Mouse (Mus musculus): ENCODE data around the gene Mrc2. TPM values are rescaled to one million over a fixed set of nuclear protein-coding genes. Genes with fewer than 3 reads are reported as not detected.

Mrc2 gene
- polyA plus RNA-seq, 1 experiment from 2014 or later, result 23.9 TPM

DNA sequence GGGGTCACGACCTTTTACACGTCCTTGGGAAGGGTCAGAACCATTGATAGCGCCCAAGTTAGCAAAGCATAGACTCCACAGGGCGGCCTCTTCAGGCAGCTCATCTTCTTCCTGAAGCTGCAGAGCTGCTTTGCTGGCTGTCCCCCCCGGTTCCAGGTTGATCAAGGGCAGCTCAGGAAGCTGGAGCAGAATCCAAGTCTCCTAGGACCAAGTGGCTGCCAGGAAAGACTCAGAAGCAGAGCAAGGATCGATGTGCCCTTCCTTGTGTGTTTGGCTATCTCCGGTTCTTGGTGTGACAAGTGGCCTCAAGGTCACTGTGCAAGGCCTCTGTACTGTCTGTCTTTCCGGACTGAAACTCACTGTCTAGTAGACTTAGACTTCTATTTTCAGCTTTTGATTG is 81.4 kb downstream of the Mrc2 start:
- no peaks in the 10 kb centered on the region for H3K9me3 ChIP-seq (ENCODE audit: control insufficient read depth, low read length)
- no peak overlapping the region for H3K4me2 ChIP-seq (ENCODE audit: low read depth, low read length)
- H3K27me3 ChIP-seq (replicated peaks; ENCODE audit: control insufficient read depth, insufficient read depth, low read length), result no peaks in the 10 kb centered on the region
- H3K4me1 ChIP-seq (ENCODE audit: control insufficient read depth, insufficient read depth, low read length), result no peaks in the 10 kb centered on the region
- H3K9ac ChIP-seq (ENCODE audit: low read depth, low read length), result no peak overlapping the region
- H3K36me3 ChIP-seq (ENCODE audit: control insufficient read depth, insufficient read depth, low read length), result no peaks in the 10 kb centered on the region
- ATAC-seq (ENCODE audit: low read depth), result no peak
- no peak for DNase-seq (ENCODE audit: low spot score)
- H3K27ac ChIP-seq (replicated peaks; ENCODE audit: low read depth, low read length), result no peak overlapping the region
- WGBS, result 76% methylated on average over 8 of the region's 8 CpGs
- H3K4me3 ChIP-seq (ENCODE audit: low read depth, low read length), result no peak overlapping the region

DNA sequence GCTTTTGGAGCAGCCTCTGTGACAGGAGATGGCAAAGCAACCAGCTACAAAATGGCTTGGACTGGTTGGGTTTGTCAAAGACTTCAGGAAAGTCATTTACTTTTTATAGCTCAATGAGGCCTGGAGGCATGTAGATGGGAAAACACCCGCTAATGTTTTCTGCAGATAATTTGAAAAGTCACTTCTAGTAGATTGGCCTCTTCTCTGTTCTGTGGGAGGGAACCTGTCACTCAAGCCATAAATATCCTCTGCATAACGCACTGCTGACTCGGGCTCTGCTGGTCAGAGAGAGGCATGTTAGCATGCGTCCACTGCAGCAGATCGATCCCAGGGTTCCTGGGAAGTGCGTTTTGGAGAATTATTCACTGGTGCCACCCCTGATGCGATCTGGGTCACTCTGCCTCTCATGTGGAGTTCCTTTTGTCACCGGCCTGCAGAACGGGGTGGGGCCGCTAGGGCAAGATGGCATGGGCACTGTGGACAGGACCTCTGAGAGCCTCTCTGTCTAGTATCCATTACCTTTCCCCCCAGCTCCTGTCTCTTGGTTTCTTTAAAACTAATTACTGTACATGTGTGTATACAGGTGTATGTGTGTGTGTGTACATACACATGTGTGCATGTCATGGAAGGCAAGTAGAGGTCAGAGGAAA is 82.2 kb downstream of the Mrc2 start:
- H3K36me3 ChIP-seq (ENCODE audit: control insufficient read depth, insufficient read depth, low read length), result no peaks in the 10 kb centered on the region
- H3K27ac ChIP-seq (replicated peaks; ENCODE audit: low read depth, low read length), result no peak overlapping the region
- no peaks in the 10 kb centered on the region for H3K9me3 ChIP-seq (ENCODE audit: control insufficient read depth, low read length)
- no peaks in the 10 kb centered on the region for H3K4me1 ChIP-seq (ENCODE audit: control insufficient read depth, insufficient read depth, low read length)
- 80% methylated on average over 10 of the region's 10 CpGs for WGBS
- no peak overlapping the region for H3K4me2 ChIP-seq (ENCODE audit: low read depth, low read length)
- H3K27me3 ChIP-seq (replicated peaks; ENCODE audit: control insufficient read depth, insufficient read depth, low read length), result no peaks in the 10 kb centered on the region
- no peak for DNase-seq (ENCODE audit: low spot score)
- no peak for ATAC-seq (ENCODE audit: low read depth)
- H3K4me3 ChIP-seq (ENCODE audit: low read depth, low read length), result no peak overlapping the region
- H3K9ac ChIP-seq (ENCODE audit: low read depth, low read length), result no peak overlapping the region

DNA sequence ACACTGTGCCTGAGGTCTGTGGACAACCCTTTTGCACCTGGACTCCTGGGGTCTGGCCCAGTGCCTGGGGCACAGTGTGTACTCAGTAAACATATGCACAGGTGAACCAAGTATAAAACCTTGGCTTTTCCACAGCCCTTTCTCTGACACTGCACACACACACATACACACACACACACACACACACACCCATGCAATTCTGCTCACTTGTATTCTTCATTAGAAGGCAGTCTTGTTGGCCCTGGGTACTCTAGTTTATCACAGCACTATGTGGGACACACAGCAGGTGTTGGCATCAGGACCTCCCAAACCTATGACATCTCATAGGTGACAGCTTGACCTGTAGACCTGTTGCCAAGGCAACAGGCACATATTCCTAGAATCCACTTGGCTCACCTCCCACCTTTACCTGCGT is 83.4 kb downstream of the Mrc2 start:
- no peak overlapping the region for H3K27ac ChIP-seq (replicated peaks; ENCODE audit: low read depth, low read length)
- H3K4me1 ChIP-seq (ENCODE audit: control insufficient read depth, insufficient read depth, low read length), result no peaks in the 10 kb centered on the region
- H3K4me2 ChIP-seq (ENCODE audit: low read depth, low read length), result no peak overlapping the region
- H3K36me3 ChIP-seq (ENCODE audit: control insufficient read depth, insufficient read depth, low read length), result no peaks in the 10 kb centered on the region
- no peak for DNase-seq (ENCODE audit: low spot score)
- H3K9me3 ChIP-seq (ENCODE audit: control insufficient read depth, low read length), result no peaks in the 10 kb centered on the region
- H3K27me3 ChIP-seq (replicated peaks; ENCODE audit: control insufficient read depth, insufficient read depth, low read length), result no peaks in the 10 kb centered on the region
- WGBS, result 88% methylated on average over 1 of the region's 1 CpGs
- H3K9ac ChIP-seq (ENCODE audit: low read depth, low read length), result no peak overlapping the region
- no peak overlapping the region for H3K4me3 ChIP-seq (ENCODE audit: low read depth, low read length)
- ATAC-seq (ENCODE audit: low read depth), result no peak

DNA sequence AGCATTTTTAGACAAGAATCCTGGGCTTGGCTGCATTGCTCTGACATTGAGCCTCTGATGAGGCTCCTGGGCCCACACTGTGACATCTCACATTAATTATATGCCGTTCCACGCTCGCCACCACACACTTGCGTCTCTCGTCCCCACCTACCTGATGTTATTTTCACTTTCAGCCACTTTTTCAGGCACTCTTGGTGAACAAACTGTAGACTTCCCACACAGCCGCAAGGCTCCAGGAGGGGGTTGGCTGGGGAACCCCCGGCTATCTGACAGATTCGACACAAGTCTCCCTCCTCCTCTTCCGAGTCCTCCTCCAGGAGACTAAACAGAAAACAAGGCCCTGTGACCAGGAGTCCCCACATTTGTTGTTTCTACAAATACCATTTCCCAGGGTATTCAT is 92.8 kb downstream of the Mrc2 start:
- Histone ChIP-seq H3K9me3 (ENCODE audit: control insufficient read depth, low read length) (no peaks in the 10 kb centered on the region), H3K36me3 (ENCODE audit: control insufficient read depth, insufficient read depth, low read length) (no peaks in the 10 kb centered on the region), H3K4me3 (ENCODE audit: low read depth, low read length) (no peak overlapping the region), H3K4me2 (ENCODE audit: low read depth, low read length) (no peak overlapping the region), H3K27me3 (replicated peaks; ENCODE audit: control insufficient read depth, insufficient read depth, low read length) (no peaks in the 10 kb centered on the region), H3K27ac (replicated peaks; ENCODE audit: low read depth, low read length) (no peak overlapping the region), H3K9ac (ENCODE audit: low read depth, low read length) (no peak overlapping the region), H3K4me1 (ENCODE audit: control insufficient read depth, insufficient read depth, low read length) (no peaks in the 10 kb centered on the region)
- no peak for ATAC-seq (ENCODE audit: low read depth)
- no peak for DNase-seq (ENCODE audit: low spot score)
- 83% methylated on average over 9 of the region's 9 CpGs for WGBS

DNA sequence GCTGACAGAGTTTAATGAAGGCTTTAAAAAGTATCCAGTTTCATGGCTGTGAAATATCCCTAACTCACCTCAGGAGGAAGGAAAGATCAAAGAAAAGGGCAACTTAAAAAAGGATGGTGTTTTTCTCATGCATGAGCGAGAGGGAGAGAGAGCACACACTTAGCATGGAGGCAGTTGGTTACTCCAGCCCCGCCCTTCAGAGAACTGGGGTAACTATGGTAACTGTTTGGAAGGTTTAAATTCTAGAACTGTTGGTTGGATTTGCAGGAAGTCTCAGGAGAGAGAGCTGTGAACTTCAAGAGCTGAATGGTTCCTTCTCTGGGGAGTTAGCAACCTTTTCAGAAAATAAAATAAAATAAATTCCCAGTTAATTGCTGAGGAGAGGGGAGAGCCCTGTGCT is 96.2 kb downstream of the Mrc2 start:
- H3K4me1 ChIP-seq (ENCODE audit: control insufficient read depth, insufficient read depth, low read length), result no peaks in the 10 kb centered on the region
- H3K9ac ChIP-seq (ENCODE audit: low read depth, low read length), result no peak overlapping the region
- 35% methylated on average over 2 of the region's 2 CpGs for WGBS
- H3K27ac ChIP-seq (replicated peaks; ENCODE audit: low read depth, low read length), result no peak overlapping the region
- H3K36me3 ChIP-seq (ENCODE audit: control insufficient read depth, insufficient read depth, low read length), result no peaks in the 10 kb centered on the region
- H3K27me3 ChIP-seq (replicated peaks; ENCODE audit: control insufficient read depth, insufficient read depth, low read length), result no peaks in the 10 kb centered on the region
- H3K4me3 ChIP-seq (ENCODE audit: low read depth, low read length), result no peak overlapping the region
- DNase-seq (ENCODE audit: low spot score) (peak; percentile 68), ATAC-seq (ENCODE audit: low read depth) (peak; percentile 65; the same call in 1 of the 2 replicates)
- no peaks in the 10 kb centered on the region for H3K9me3 ChIP-seq (ENCODE audit: control insufficient read depth, low read length)
- H3K4me2 ChIP-seq (ENCODE audit: low read depth, low read length), result no peak overlapping the region

DNA sequence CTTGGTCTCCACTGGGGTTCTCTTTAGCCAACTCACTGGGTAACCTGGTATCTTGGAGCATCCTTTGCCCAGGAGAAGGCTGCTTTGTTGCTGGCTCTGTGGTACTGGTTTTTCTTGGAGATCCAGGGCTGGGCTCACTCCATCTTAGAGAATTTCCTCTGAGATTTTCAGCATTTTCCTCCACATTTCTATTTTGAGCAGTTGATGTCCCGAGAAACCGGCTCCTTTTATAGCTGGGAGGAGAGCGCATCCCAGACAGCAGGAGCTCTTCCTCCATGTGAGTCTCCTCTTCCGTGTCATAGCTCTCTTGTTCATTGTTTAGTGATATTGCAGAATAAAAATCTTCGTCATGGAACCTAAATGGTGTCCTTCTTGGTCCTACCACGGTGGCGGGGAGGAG is 97.8 kb downstream of the Mrc2 start:
- Histone ChIP-seq H3K9ac (ENCODE audit: low read depth, low read length) (no peak overlapping the region), H3K4me3 (ENCODE audit: low read depth, low read length) (no peak overlapping the region), H3K4me2 (ENCODE audit: low read depth, low read length) (no peak overlapping the region), H3K4me1 (ENCODE audit: control insufficient read depth, insufficient read depth, low read length) (no peaks in the 10 kb centered on the region), H3K27ac (replicated peaks; ENCODE audit: low read depth, low read length) (no peak overlapping the region), H3K36me3 (ENCODE audit: control insufficient read depth, insufficient read depth, low read length) (no peaks in the 10 kb centered on the region), H3K27me3 (replicated peaks; ENCODE audit: control insufficient read depth, insufficient read depth, low read length) (no peaks in the 10 kb centered on the region), H3K9me3 (ENCODE audit: control insufficient read depth, low read length) (peaks cover 6% of the 10 kb centered on the region; the same call in 1 of the 2 replicates)
- WGBS, result 89% methylated on average over 7 of the region's 7 CpGs
- DNase-seq (ENCODE audit: low spot score) (no peak), ATAC-seq (ENCODE audit: low read depth) (no peak)

Other genes starting within 250 kb of the Mrc2 start
- not detected in 2 replicates for gene Efcab3, start 229.1 kb upstream of the Mrc2 start, polyA plus RNA-seq (2014; fragmentation: Nextera tagmentation; extraction: Ambion mirVana)
- 25.5 and 33.5 TPM in 2 replicates for gene Mettl2, start 166.2 kb upstream of the Mrc2 start, polyA plus RNA-seq (2014; fragmentation: Nextera tagmentation; extraction: Ambion mirVana)
- gene Gm10842, start 145.8 kb upstream of the Mrc2 start, polyA plus RNA-seq (2014; fragmentation: Nextera tagmentation; extraction: Ambion mirVana), result not detected in 2 replicates
- 26.3 and 30.4 TPM in 2 replicates for gene Tlk2, start 113.8 kb upstream of the Mrc2 start, polyA plus RNA-seq (2014; fragmentation: Nextera tagmentation; extraction: Ambion mirVana)
- 0.13 and 0.36 TPM in 2 replicates for gene March10, start 164.1 kb downstream of the Mrc2 start, polyA plus RNA-seq (2014; fragmentation: Nextera tagmentation; extraction: Ambion mirVana)